Mouse (Mus musculus) kidney, adult 9 months (tissue): Measurements from ENCODE around the gene St3gal3.

Source experiments
- DNase-seq: peaks from one replicate; pipeline ENCODE4 v3.0.0; 2022

The St3gal3 gene

GRCm38 (mm10) chr4:118134485-118135365 is at the start of gene St3gal3:
Gene St3gal3 (minus strand): TSS chr4:118134914.
- DNase-seq: peak; percentile 97

- DNase-seq: no peak
These were observed 45.8 kb upstream of the St3gal3 start for GRCm38 (mm10) chr4:118180301-118181080.

GRCm38 (mm10) chr4:118179467-118180300 is 45.0 kb upstream of the St3gal3 start, which contains the start of gene Kdm4a:
Gene Kdm4a (minus strand): TSS chr4:118180043.
- DNase-seq: peak; percentile 98

DNA sequence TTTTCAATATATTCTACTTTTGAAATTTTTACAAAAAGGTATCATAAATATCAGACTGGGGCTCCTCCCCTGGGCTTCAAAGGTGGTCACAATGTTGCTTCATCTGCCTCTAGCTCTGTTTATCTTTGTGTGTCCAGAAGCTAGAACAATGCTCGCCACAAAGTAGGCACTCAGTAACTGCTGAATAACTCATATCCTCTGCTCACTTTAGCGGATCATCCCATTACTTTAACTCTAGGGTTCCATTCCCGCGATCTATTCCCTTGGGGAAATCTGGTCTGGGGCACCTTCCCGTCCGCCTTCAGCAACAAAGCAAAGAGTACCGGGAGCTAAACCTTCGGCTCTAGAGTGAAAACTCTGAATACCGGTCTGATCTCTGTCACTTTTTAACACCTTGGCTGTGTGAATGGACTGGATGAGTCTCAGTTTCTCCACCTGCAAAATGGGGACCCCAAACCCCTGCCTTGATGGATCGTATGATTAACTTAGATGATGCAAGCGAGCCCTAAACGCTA is 44.3 kb upstream of the St3gal3 start:
- DNase-seq: no peak

- DNase-seq: no peak
These were observed 37.7 kb upstream of the St3gal3 start for GRCm38 (mm10) chr4:118172461-118172860.

DNA sequence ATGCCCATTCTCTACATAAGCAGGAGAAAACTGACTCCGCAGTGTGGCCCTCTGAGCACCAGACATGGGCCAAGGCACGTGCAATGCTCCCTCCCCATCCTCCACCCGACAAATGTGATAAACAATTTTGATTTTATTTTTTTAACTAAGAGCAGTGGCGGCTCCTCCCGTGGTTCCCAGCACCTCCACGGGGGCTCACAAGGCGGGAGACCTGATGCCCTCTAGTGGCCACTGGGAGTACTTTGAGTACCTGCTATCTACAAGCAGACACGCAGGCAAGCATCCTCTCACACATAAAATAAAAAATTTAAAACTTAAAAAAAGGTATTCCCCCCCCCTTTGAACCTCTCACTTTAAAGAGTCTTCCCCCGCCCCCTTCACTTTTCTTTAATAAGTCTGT is 36.3 kb upstream of the St3gal3 start:
- no peak for DNase-seq

DNA sequence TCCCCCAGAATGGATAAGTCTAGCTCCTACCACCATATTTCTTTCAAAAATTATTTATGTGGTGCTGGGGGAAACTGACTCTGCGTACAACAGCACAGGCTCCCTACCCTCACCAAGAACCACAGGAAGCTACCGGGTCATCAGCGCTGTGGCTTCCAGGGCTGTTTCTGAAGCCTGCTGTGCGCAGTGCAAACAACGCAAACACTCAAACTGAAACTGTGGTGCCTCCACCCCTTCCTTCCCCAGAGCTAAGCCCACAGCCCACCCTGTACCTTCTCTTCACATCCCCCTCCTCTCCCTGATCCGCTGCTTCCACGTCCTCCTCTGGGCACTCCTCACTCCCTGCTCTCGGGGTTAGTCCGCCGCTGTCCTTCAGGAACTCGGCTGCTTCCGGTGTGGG is 27.4 kb upstream of the St3gal3 start:
- DNase-seq: no peak

GRCm38 (mm10) chr4:118157666-118158065 is 23.0 kb upstream of the St3gal3 start:
- DNase-seq: no peak

GRCm38 (mm10) chr4:118156559-118156958 is 21.8 kb upstream of the St3gal3 start:
- no peak for DNase-seq

- DNase-seq: no peak
These were observed 20.2 kb upstream of the St3gal3 start for GRCm38 (mm10) chr4:118154889-118155288.

GRCm38 (mm10) chr4:118152020-118152785 is 17.5 kb upstream of the St3gal3 start:
- no peak for DNase-seq

DNA sequence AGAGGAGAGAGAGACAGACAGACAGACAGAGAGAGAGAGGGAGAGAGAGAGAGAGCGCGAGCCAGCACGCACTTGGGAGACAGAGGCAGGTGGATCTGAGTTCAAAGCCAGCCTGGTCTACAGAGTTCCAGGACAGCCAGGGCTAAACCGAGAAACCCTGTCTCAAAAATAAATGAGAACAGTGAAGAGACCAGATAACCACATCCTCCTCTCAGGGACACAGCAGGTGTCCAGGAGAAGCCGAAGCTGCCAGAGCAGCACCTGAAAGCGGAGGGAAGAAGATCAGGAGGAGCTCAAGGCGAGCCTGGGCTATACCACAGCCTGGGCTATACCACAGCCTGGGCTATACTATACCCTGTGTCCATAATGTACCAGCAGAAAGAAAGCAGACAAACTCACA is 16.1 kb upstream of the St3gal3 start:
- DNase-seq: no peak

DNA sequence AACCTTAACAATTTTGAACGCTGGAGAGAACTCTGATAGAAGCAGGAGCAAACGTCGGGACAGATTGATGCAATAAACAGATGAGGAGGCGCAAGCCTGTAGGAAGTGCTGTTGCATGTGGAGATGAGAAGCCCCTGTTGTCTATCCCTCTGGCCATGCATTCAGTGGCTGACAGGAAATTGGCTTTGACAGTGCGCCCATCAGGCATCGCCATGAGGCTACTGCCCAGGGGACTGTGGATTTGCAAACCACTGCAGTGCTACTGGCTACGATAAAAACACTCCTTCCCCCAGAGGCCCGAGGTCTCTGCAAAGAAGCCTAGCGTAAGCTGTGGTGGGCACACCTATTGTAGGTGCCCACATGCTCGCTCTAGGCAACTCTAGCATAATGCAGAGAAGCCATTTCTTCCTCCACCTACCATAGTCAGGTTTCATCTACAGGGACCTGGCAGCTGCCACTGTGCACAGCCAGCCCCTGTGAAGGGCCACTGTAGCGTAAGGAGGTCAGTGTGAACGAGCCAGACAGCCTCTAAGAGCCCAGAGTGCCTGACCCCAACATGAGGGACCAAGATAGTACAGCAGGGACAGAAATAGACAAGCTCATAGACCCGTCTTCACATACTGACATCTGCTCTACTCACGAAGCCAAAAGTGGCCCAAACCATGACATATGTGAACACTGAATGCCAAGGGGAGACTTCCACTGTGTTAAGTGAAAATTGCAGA is 15.4 kb upstream of the St3gal3 start:
- no peak for DNase-seq

DNA sequence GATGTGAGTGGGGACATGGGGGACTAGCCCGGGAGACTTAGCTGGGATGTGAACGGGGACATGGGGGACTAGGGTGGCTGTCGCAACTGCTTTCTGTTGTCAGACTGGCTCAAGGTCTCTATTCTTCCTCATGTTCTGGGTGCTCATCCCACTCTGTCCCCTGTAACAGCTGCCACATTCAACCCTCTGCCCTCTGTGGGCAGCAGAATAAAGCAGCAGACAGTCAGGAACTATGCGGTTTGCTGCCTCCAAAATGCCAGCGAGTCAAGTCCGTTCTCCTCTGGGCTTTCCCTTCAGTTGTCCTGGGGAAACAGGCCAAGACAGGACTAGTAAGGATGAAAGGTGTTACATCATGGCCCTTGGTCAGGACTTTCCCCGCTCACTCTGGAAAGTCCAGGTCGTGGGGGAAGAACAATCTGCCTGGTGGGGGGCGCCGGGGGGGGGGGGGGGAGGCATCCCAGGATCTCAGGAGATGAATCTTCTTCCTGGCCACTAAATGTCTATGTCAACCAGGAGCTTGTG is 14.4 kb upstream of the St3gal3 start:
- peak; percentile 43 for DNase-seq

GRCm38 (mm10) chr4:118148317-118148687 is 13.6 kb upstream of the St3gal3 start:
- no peak for DNase-seq

GRCm38 (mm10) chr4:118147547-118148316 is 13.0 kb upstream of the St3gal3 start:
- peak; percentile 44 for DNase-seq

DNA sequence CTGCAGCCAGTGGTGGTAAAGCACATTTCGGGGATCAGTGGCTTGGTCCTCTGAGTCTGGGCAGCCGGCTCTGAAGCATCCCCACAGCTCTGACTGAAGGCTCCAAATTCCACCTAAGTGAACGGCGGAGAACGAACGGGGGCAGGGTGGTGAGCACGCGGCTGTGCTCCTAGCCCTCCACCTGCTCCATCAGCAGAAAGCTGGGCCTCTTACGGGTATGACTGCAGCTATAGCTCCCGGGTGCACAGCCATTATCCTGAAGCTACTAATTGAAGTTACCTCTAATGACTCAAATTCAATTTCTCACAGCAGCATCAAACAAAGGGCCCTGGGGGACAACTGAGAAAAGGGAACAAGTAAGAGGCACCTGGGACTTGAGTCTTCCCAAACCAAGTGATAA is 12.4 kb upstream of the St3gal3 start:
- no peak for DNase-seq

GRCm38 (mm10) chr4:118144324-118144723 is 9.6 kb upstream of the St3gal3 start:
- peak; percentile 37 for DNase-seq

DNA sequence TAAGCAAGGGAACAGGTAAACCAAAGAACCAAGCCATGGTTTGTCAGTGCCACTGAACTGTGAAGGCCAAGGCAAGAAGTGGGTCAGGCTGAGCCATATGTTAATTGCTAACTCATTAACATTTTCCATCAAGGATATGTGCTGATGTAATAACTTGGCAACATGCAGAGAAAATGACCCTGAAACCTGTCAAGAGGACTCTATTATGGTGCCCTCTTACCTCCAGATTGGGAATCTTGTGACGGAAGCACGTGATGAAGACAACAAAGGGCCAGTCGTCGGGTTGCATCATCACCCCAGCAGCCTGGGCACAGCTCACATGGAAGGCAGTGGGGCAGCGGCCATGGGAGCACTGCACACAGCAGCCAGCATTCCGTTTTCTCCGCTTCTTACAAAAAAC is 9.0 kb upstream of the St3gal3 start:
- DNase-seq: peak; percentile 94

GRCm38 (mm10) chr4:118141511-118141910 is 6.8 kb upstream of the St3gal3 start:
- DNase-seq: peak; percentile 54
